Comparison of ENCODE assay signal across 9 mouse cellular contexts in the genomic region with DNA sequence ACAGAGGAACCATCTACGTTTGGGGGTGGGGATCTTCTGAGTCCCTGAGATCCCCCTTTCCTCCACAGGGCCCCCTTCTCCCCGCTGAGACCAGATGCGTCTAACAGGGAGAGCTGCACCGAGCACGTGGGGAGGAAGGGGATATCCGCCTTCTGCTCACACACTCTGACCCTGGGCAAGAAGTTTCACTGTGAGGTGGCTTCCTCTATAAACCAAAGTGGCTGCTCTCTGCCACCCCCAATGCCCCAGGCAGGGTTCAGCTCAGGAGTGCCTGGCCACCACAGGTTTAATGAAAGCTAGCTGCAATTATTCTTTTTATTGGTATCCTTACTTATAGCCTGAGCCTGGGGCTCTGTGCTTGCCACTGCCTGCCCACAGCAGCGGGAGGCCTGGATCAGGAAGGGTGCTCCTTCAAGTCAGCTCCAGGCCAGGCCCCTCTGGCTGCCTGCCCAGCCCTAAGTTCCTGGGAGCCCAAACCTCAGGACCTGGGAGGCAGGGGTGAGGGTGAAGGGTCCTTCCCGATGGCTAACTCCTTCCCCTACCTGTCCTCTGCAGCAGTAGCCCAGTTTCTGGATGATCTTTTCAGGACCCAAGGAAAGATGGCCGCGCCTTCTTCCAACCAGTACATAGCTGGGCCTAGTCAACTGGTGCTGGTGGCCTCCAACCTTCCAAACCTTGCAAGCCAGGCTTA. TPM values are rescaled to one million over a fixed set of nuclear protein-coding genes. Genes with fewer than 3 reads are reported as not detected.
DNase-seq lines count a peak whose midpoint lies in the region; ATAC-seq and TF ChIP-seq lines count a peak whose summit lies in the region.
"Had no signal": no experiment of that assay in that cellular context is flagged by ENCODE, and none has a peak within 500 bp of the region (broad histone marks: within the 10 kb centered on the region; RNA-seq: fewer than 3 reads in every experiment).

No protein-coding gene starts in this region.

- peak overlapping the region; percentile 100; the same call in 1 of the 2 replicates for H3K4me3 ChIP-seq in E14TG2a.4 (replicated peaks; ENCODE audit: low read length)
- H3K4me3 ChIP-seq in heart, embryonic 15.5 days, result no peak overlapping the region
- H3K4me3 ChIP-seq in limb, embryonic 11.5 days (ENCODE audit: low read depth, low read length), result no peak overlapping the region

- H3K27me3 ChIP-seq in E14TG2a.4 (ENCODE audit: insufficient read depth, low read length), result no peaks in the 10 kb centered on the region
- H3K27me3 ChIP-seq in heart, embryonic 15.5 days, result no peaks in the 10 kb centered on the region
- H3K27me3 ChIP-seq in limb, embryonic 11.5 days (ENCODE audit: control insufficient read depth, insufficient read depth, low read length), result no peaks in the 10 kb centered on the region

- H3K4me1 ChIP-seq in E14TG2a.4 (replicated peaks; ENCODE audit: low read depth, low read length), result peaks cover 75% of the 10 kb centered on the region
- peaks cover 67% of the 10 kb centered on the region for H3K4me1 ChIP-seq in heart, embryonic 15.5 days (replicated peaks)
- peaks cover 21% of the 10 kb centered on the region for H3K4me1 ChIP-seq in limb, embryonic 11.5 days (ENCODE audit: control insufficient read depth, insufficient read depth, low read length)

- peak overlapping the region; percentile 73 for H3K27ac ChIP-seq in heart, embryonic 15.5 days
- H3K27ac ChIP-seq in limb, embryonic 11.5 days (replicated peaks; ENCODE audit: low read depth, low read length), result no peak overlapping the region; the same call in 1 of the 2 replicates

- WGBS in heart, embryonic 15.5 days, result 53% methylated on average over 10 of the region's 10 CpGs
- WGBS in limb, embryonic 11.5 days, result 73% methylated on average over 10 of the region's 10 CpGs

- no peak for TF ChIP-seq CTCF in E14TG2a.4 (conservative IDR thresholded peaks at IDR 0.05; ENCODE audit: low read length)

- peak; percentile 63 for DNase-seq in cerebellum, adult 11-12 months
- DNase-seq in limb, embryonic 11.5 days (ENCODE audit: low spot score), result peak; percentile 35
- no peak for DNase-seq in layer of hippocampus, postnatal 14 days (ENCODE audit: low spot score in 2 of 2)
- no peak for DNase-seq in ovary, postnatal 10 days (ENCODE audit: low spot score)

- H3K9me3 ChIP-seq in E14TG2a.4 (ENCODE audit: low read length), result peaks cover 3% of the 10 kb centered on the region; the same call in 1 of the 2 replicates
- H3K9me3 ChIP-seq in heart, embryonic 15.5 days (replicated peaks), result no peaks in the 10 kb centered on the region
- no peaks in the 10 kb centered on the region for H3K9me3 ChIP-seq in limb, embryonic 11.5 days (ENCODE audit: control insufficient read depth, low read length)

- H3K4me2 ChIP-seq in heart, embryonic 15.5 days, result peak overlapping the region; percentile 78; the same call in 1 of the 2 replicates
- peak overlapping the region; percentile 20 for H3K4me2 ChIP-seq in limb, embryonic 11.5 days (ENCODE audit: low read depth, severe bottlenecking)

- ATAC-seq in cerebellum, adult (ENCODE audit: insufficient number of reproducible peaks, low FRiP score, low TSS enrichment), result no peak
- ATAC-seq in heart, embryonic 15.5 days (replicated peaks; ENCODE audit: insufficient number of reproducible peaks, insufficient read depth, low FRiP score, low read depth), result no peak
- ATAC-seq in limb, embryonic 11.5 days (ENCODE audit: insufficient number of reproducible peaks, low FRiP score, low TSS enrichment, low read depth), result no peak
- peak; percentile 40; the same call in 1 of the 2 replicates for ATAC-seq in neutrophil, adult 5-6 weeks (ENCODE audit: extremely low read depth, insufficient number of reproducible peaks, low FRiP score, poor library complexity, severe bottlenecking)

- peaks cover 66% of the 10 kb centered on the region for H3K36me3 ChIP-seq in E14TG2a.4 (ENCODE audit: insufficient read depth, low read length)
- peaks cover 25% of the 10 kb centered on the region for H3K36me3 ChIP-seq in heart, embryonic 15.5 days
- peaks cover 17% of the 10 kb centered on the region for H3K36me3 ChIP-seq in limb, embryonic 11.5 days (ENCODE audit: control insufficient read depth, insufficient read depth, low read length)

- peak overlapping the region; percentile 20 for H3K9ac ChIP-seq in heart, embryonic 15.5 days
- no peak overlapping the region for H3K9ac ChIP-seq in limb, embryonic 11.5 days (ENCODE audit: low read length)

RNA-seq across cellular contexts. Expression of gene Ppp5c, which starts 2.8 kb away (rescaled TPM):
- 82.5 and 99.2 TPM in 2 replicates for polyA plus RNA-seq in heart, embryonic 15.5 days (2015; fragmentation: Nextera tagmentation; extraction: Ambion mirVana)
- 134 and 140 TPM in 2 replicates for polyA plus RNA-seq in limb, embryonic 11.5 days (2014; fragmentation: Nextera tagmentation; extraction: Ambion mirVana)
- total RNA-seq in neutrophil, adult 5-6 weeks (2017), result 50.3 and 54.0 TPM in 2 replicates
- total RNA-seq in layer of hippocampus, postnatal 14 days (2021), result 100 to 1,000 TPM; 149 to 163 TPM

RNA-seq across cellular contexts. Expression of gene Ccdc8, which starts 32.5 kb away (rescaled TPM):
- 28.1 and 34.0 TPM in 2 replicates for polyA plus RNA-seq in heart, embryonic 15.5 days (2015; fragmentation: Nextera tagmentation; extraction: Ambion mirVana)
- polyA plus RNA-seq in limb, embryonic 11.5 days (2014; fragmentation: Nextera tagmentation; extraction: Ambion mirVana), result 26.4 and 33.5 TPM in 2 replicates
- total RNA-seq in neutrophil, adult 5-6 weeks (2017), result not detected in 2 replicates
- 1 to 10 TPM; 3.0 to 3.1 TPM for total RNA-seq in layer of hippocampus, postnatal 14 days (2021)

RNA-seq across cellular contexts. Expression of gene Hif3a, which starts 37.3 kb away (rescaled TPM):
- polyA plus RNA-seq in heart, embryonic 15.5 days (2015; fragmentation: Nextera tagmentation; extraction: Ambion mirVana), result 36.4 and 44.0 TPM in 2 replicates
- 8.9 and 9.6 TPM in 2 replicates for polyA plus RNA-seq in limb, embryonic 11.5 days (2014; fragmentation: Nextera tagmentation; extraction: Ambion mirVana)
- not detected in 2 replicates for total RNA-seq in neutrophil, adult 5-6 weeks (2017)
- total RNA-seq in layer of hippocampus, postnatal 14 days (2021), result 10 to 100 TPM; 13.7 to 18.7 TPM

RNA-seq across cellular contexts. Expression of gene Gm42372, which starts 42.1 kb away (rescaled TPM):
- polyA plus RNA-seq in heart, embryonic 15.5 days (2015; fragmentation: Nextera tagmentation; extraction: Ambion mirVana), result 0.05 and 0.23 TPM in 2 replicates
- polyA plus RNA-seq in limb, embryonic 11.5 days (2014; fragmentation: Nextera tagmentation; extraction: Ambion mirVana), result 0.65 and 0.78 TPM in 2 replicates
- 0.35 and 0.49 TPM in 2 replicates for total RNA-seq in neutrophil, adult 5-6 weeks (2017)
- total RNA-seq in layer of hippocampus, postnatal 14 days (2021), result 10 to 100 TPM; 46.2 to 49.3 TPM
- polyA plus RNA-seq: gonadal fat pad, adult 2 months had no signal

RNA-seq across cellular contexts. Expression of gene Psg16, which starts 48.9 kb away (rescaled TPM):
- 0.08 and 0.16 TPM in 2 replicates for polyA plus RNA-seq in heart, embryonic 15.5 days (2015; fragmentation: Nextera tagmentation; extraction: Ambion mirVana)
- 0.12 and 0.24 TPM in 2 replicates for polyA plus RNA-seq in limb, embryonic 11.5 days (2014; fragmentation: Nextera tagmentation; extraction: Ambion mirVana)
- total RNA-seq in neutrophil, adult 5-6 weeks (2017), result 0.35 and 0.74 TPM in 2 replicates
- total RNA-seq in layer of hippocampus, postnatal 14 days (2021), result 1 to 10 TPM; 3.4 TPM
- polyA plus RNA-seq: gonadal fat pad, adult 2 months had no signal

Comparison
In these comparisons a context has a peak if more than half of its experiments do, and no peak if none do; other contexts are left out.
1. DNase-seq: peak in cerebellum, adult 11-12 months (single experiment) and limb, embryonic 11.5 days (single experiment); none in layer of hippocampus, postnatal 14 days (0 of 2) and ovary, postnatal 10 days (single experiment).
2. RNA of gene Hif3a, which starts 37.3 kb away (total RNA-seq): 13.7 to 18.7 TPM in layer of hippocampus, postnatal 14 days; not detected in neutrophil, adult 5-6 weeks; every median in the first group is over 10 times any median in the second.